Mouse (Mus musculus): ENCODE measurements at regions not wholly inside any gene's neighbourhood (a gene's known extent, or its start where the extent isn't known, plus 50 kb on each side); places are given as distances from the start of the nearest gene placed in this dataset.

GRCm38 (mm10) chr3:83540997-83541932, 224.9 kb upstream of the Sfrp2 start:
- in situ Hi-C loops (cut with MboI; ENCODE audit: low pct_unique_long_range_greater_than_20kb in 1 of 2, low sequenced_read_pairs in 2 of 2, unreplicated experiment in 1 of 2): no loop called here

GRCm38 (mm10) chr3:83552516-83553139, 213.5 kb upstream of the Sfrp2 start:
- in situ Hi-C loops (cut with MboI; ENCODE audit: low pct_unique_long_range_greater_than_20kb in 1 of 2, low sequenced_read_pairs in 2 of 2, unreplicated experiment in 1 of 2): no loop called here

GRCm38 (mm10) chr3:83553858-83554257, 212.3 kb upstream of the Sfrp2 start:
- in situ Hi-C loops (cut with MboI; ENCODE audit: low pct_unique_long_range_greater_than_20kb in 1 of 2, low sequenced_read_pairs in 2 of 2, unreplicated experiment in 1 of 2): no loop called here

- in situ Hi-C loops (cut with MboI; ENCODE audit: low pct_unique_long_range_greater_than_20kb in 1 of 2, low sequenced_read_pairs in 2 of 2, unreplicated experiment in 1 of 2): no loop called here
Measured at GRCm38 (mm10) chr3:83556788-83557515, 209.2 kb upstream of the Sfrp2 start.

- in situ Hi-C loops (cut with MboI; ENCODE audit: low pct_unique_long_range_greater_than_20kb in 1 of 2, low sequenced_read_pairs in 2 of 2, unreplicated experiment in 1 of 2): no loop called here
Measured at GRCm38 (mm10) chr3:83562026-83562425, 204.1 kb upstream of the Sfrp2 start.

- in situ Hi-C loops (cut with MboI; ENCODE audit: low pct_unique_long_range_greater_than_20kb in 1 of 2, low sequenced_read_pairs in 2 of 2, unreplicated experiment in 1 of 2): no loop called here
Measured at GRCm38 (mm10) chr3:83575526-83575925, 190.6 kb upstream of the Sfrp2 start.

- in situ Hi-C loops (cut with MboI; ENCODE audit: low pct_unique_long_range_greater_than_20kb in 1 of 2, low sequenced_read_pairs in 2 of 2, unreplicated experiment in 1 of 2): no loop called here
Measured at GRCm38 (mm10) chr3:83576155-83576554, 190.0 kb upstream of the Sfrp2 start.

GRCm38 (mm10) chr3:83580766-83581165, 185.4 kb upstream of the Sfrp2 start:
- in situ Hi-C loops (cut with MboI; ENCODE audit: low pct_unique_long_range_greater_than_20kb in 1 of 2, low sequenced_read_pairs in 2 of 2, unreplicated experiment in 1 of 2): no loop called here

- in situ Hi-C loops (cut with MboI; ENCODE audit: low pct_unique_long_range_greater_than_20kb in 1 of 2, low sequenced_read_pairs in 2 of 2, unreplicated experiment in 1 of 2): no loop called here
Measured at GRCm38 (mm10) chr3:83582256-83582655, 183.9 kb upstream of the Sfrp2 start.

- in situ Hi-C loops (cut with MboI; ENCODE audit: low pct_unique_long_range_greater_than_20kb in 1 of 2, low sequenced_read_pairs in 2 of 2, unreplicated experiment in 1 of 2): no loop called here
Measured at GRCm38 (mm10) chr3:83583071-83583672, 182.9 kb upstream of the Sfrp2 start.

GRCm38 (mm10) chr3:83586086-83586485, 180.0 kb upstream of the Sfrp2 start:
- in situ Hi-C loops (cut with MboI; ENCODE audit: low pct_unique_long_range_greater_than_20kb in 1 of 2, low sequenced_read_pairs in 2 of 2, unreplicated experiment in 1 of 2): no loop called here

GRCm38 (mm10) chr3:83586551-83586950, 179.6 kb upstream of the Sfrp2 start:
- in situ Hi-C loops (cut with MboI; ENCODE audit: low pct_unique_long_range_greater_than_20kb in 1 of 2, low sequenced_read_pairs in 2 of 2, unreplicated experiment in 1 of 2): no loop called here

GRCm38 (mm10) chr3:83589127-83589526, 177.0 kb upstream of the Sfrp2 start:
- in situ Hi-C loops (cut with MboI; ENCODE audit: low pct_unique_long_range_greater_than_20kb in 1 of 2, low sequenced_read_pairs in 2 of 2, unreplicated experiment in 1 of 2): no loop called here

GRCm38 (mm10) chr3:83591206-83591605, 174.9 kb upstream of the Sfrp2 start:
- in situ Hi-C loops (cut with MboI; ENCODE audit: low pct_unique_long_range_greater_than_20kb in 1 of 2, low sequenced_read_pairs in 2 of 2, unreplicated experiment in 1 of 2): no loop called here

GRCm38 (mm10) chr3:83593321-83593720, 172.8 kb upstream of the Sfrp2 start:
- in situ Hi-C loops (cut with MboI; ENCODE audit: low pct_unique_long_range_greater_than_20kb in 1 of 2, low sequenced_read_pairs in 2 of 2, unreplicated experiment in 1 of 2): no loop called here

- in situ Hi-C loops (cut with MboI; ENCODE audit: low pct_unique_long_range_greater_than_20kb in 1 of 2, low sequenced_read_pairs in 2 of 2, unreplicated experiment in 1 of 2): no loop called here
Measured at GRCm38 (mm10) chr3:83601506-83601905, 164.6 kb upstream of the Sfrp2 start.

- in situ Hi-C loops (cut with MboI; ENCODE audit: low pct_unique_long_range_greater_than_20kb in 1 of 2, low sequenced_read_pairs in 2 of 2, unreplicated experiment in 1 of 2): no loop called here
Measured at GRCm38 (mm10) chr3:83609095-83609770, 156.9 kb upstream of the Sfrp2 start.

GRCm38 (mm10) chr3:83620435-83620834, 145.7 kb upstream of the Sfrp2 start:
- in situ Hi-C loops (cut with MboI; ENCODE audit: low pct_unique_long_range_greater_than_20kb in 1 of 2, low sequenced_read_pairs in 2 of 2, unreplicated experiment in 1 of 2): no loop called here

All from mouse embryonic stem cell (cell line).